Mouse (Mus musculus) liver, embryonic 14.5 days (tissue): ENCODE measurements at regions not wholly inside any gene's neighbourhood (a gene's known extent, or its start where the extent isn't known, plus 50 kb on each side); places are given as distances from the start of the nearest gene placed in this dataset.

Experiments used
- ATAC-seq: fragments of 200-750 bp; cut with Nextera tagmentation; 2 replicates; pipeline ENCODE4 v1.8.0; 2017; ENCODE audit warnings: moderate number of reproducible peaks, mild to moderate bottlenecking, moderate library complexity; ENCODE audit not compliant: insufficient read depth
- DNase-seq, 3 experiments: peaks; one replicate each; pipeline ENCODE4 v3.0.0-alpha.2; 2012 to 2013; ENCODE audit warnings: low read depth in 3 of 3, low spot score in 3 of 3
- H3K27ac ChIP-seq: fragments of 300-500 bp; sonication (generic); 2 replicates; pipeline ENCODE4 v1.5.1; 2014; ENCODE audit warnings: moderate library complexity, mild to moderate bottlenecking, control low read depth, inconsistent platforms
- H3K27me3 ChIP-seq: fragments of 300-500 bp; sonication (generic); 2 replicates; pipeline ENCODE4 v1.6.1; 2014; ENCODE audit warnings: mild to moderate bottlenecking, low read length, moderate library complexity; ENCODE audit not compliant: control insufficient read depth, insufficient read depth
- H3K36me3 ChIP-seq: fragments of 300-500 bp; sonication (generic); replicated peaks from 2 replicates; pipeline ENCODE4 v1.6.1; 2014; ENCODE audit warnings: low read depth; ENCODE audit not compliant: control insufficient read depth, insufficient read depth
- H3K4me1 ChIP-seq, 2 experiments: fragments of 200-500 bp in 1 of 2; fragments of 300-500 bp in 1 of 2; sonication (generic) in 1 of 2; replicated peaks; 2 replicates each; pipeline ENCODE4 v1.6.1; 2012 to 2014; ENCODE audit warnings: antibody characterized with exemption in 1 of 2, inconsistent platforms in 1 of 2, low read length in 1 of 2; ENCODE audit not compliant: control insufficient read depth in 2 of 2, insufficient read depth in 2 of 2
- H3K4me2 ChIP-seq: fragments of 300-500 bp; sonication (generic); 2 replicates; pipeline ENCODE4 v1.6.1; 2014; ENCODE audit warnings: low read depth, mild to moderate bottlenecking, control low read depth, moderate library complexity
- H3K4me3 ChIP-seq, 2 experiments: fragments of 200-500 bp in 1 of 2; fragments of 300-500 bp in 1 of 2; sonication (generic) in 1 of 2; 2 replicates each; pipeline ENCODE4 v1.5.1; 2012 to 2014; ENCODE audit warnings: low read depth in 2 of 2, low read length in 2 of 2, mild to moderate bottlenecking in 2 of 2, control low read depth in 1 of 2, inconsistent platforms in 1 of 2, moderate library complexity in 1 of 2; ENCODE audit not compliant: insufficient read depth in 1 of 2
- H3K9ac ChIP-seq: fragments of 300-500 bp; sonication (generic); replicated peaks from 2 replicates; pipeline ENCODE4 v1.6.1; 2014; ENCODE audit warnings: mild to moderate bottlenecking, control low read depth, moderate library complexity
- H3K9me3 ChIP-seq: fragments of 300-500 bp; sonication (generic); 2 replicates; pipeline ENCODE4 v1.6.1; 2016; ENCODE audit warnings: low read length, mixed read lengths; ENCODE audit not compliant: control insufficient read depth
- CTCF ChIP-seq: IDR thresholded peaks from 2 replicates; pipeline ENCODE4 v1.5.1; 2016; ENCODE audit warnings: antibody characterized with exemption, low read depth, control low read depth
- EP300 ChIP-seq: IDR thresholded peaks from 2 replicates; pipeline ENCODE4 v1.6.1; 2016; ENCODE audit warnings: antibody characterized with exemption, low read depth
- WGBS: fragments of 180-500 bp; shearing (Covaris S2); extraction: QIAGEN DNeasy Blood & Tissue Kit; methylation state at CpG from one replicate; pipeline ENCODE4 v1.1.7; 2014; ENCODE audit not compliant: insufficient replicate concordance; 5-methylcytosine and 5-hydroxymethylcytosine counted together

DNA sequence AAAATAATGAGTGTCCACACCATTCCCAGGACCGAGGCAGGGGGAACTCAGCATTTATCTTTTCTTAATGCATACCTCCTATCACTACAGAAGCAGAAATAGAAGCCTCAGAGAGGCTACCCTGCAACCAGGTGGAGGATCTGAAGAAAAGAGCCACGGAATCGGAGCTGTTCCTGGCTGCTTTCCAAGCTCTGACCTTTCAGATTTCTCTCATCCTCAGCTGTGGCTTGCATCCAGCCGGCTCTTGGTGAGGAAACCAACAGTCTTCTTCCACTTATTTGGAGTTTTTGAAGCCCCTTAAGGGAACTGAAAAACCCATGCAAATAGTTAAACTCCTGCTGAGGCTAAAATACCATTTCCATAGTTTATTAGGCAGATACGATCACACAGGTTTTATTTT lies 907.3 kb downstream of the Ets1 start:
- DNase-seq (no peak), ATAC-seq (no peak)
- Histone ChIP-seq H3K27me3 (no peaks in the 10 kb centered on the region), H3K9ac (no peak overlapping the region), H3K36me3 (no peaks in the 10 kb centered on the region), H3K4me3 (no peak overlapping the region), H3K4me2 (no peak overlapping the region), H3K27ac (no peak overlapping the region), H3K4me1 (no peaks in the 10 kb centered on the region), H3K9me3 (no peaks in the 10 kb centered on the region)
- 51% methylated on average over 5 of the region's 5 CpGs for WGBS
- TF ChIP-seq CTCF = no peak
- TF ChIP-seq EP300 = no peak

DNA sequence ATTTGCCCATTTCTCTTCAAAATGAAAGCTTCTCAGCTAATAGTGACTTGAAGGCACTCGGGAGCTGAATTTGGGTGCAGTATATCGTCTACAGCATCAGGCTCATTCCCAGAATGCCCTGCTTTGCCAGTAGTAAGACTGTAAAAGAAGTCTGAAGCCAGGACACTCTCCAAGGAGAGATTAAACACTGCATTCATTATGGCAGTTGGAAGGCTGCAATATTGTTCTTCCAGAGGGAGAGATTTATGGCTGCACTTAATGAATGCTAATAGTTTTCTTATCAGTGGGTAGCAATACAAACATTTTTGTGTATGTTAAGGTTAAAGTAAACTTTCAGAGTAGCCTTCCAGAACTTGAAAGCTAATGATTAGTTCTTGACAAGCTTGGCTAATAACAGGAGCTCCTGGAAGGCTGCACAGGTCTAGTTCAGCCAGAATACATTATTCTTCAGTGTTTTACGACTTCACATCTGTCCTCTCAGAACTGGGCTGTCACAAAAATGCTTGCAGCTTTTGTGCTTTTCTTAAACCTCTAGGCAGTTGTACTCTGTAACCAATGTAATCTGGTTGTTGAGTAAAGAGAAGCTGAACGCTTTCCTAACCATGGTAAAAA lies 910.2 kb downstream of the Ets1 start:
- H3K27ac ChIP-seq = no peak overlapping the region

DNA sequence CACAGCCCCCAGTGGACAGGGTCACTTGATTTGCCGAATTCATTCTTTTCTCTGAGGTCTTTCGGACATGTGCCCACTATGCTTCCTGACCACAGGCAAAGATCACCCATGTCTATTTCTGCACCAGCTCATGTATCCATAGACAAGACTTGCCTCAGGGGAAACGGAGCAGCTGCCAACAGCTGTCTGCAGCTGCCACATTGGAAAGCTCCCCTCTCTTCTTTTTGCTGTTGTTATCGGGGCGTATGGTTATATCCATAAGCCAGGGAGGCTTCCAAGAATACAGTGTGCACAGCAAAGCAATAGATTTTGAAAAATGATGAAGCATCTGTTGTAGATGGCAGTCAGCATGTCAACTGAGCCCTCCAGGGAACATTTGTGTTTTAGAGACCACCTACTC lies 913.4 kb downstream of the Ets1 start:
- Histone ChIP-seq H3K4me3 (no peak overlapping the region), H3K27ac (no peak overlapping the region), H3K4me1 (no peaks in the 10 kb centered on the region), H3K27me3 (no peaks in the 10 kb centered on the region), H3K9ac (no peak overlapping the region), H3K9me3 (no peaks in the 10 kb centered on the region), H3K36me3 (no peaks in the 10 kb centered on the region), H3K4me2 (no peak overlapping the region)
- ATAC-seq = no peak
- TF ChIP-seq CTCF (no peak), EP300 (no peak)
- WGBS = 68% methylated on average over 5 of the region's 5 CpGs
- DNase-seq = no peak

More for the DNA sequence above, 910.2 kb downstream of the Ets1 start:
- ATAC-seq = no peak
- TF ChIP-seq EP300 (no peak), CTCF (no peak)
- no peaks in the 10 kb centered on the region for H3K27me3 ChIP-seq
- H3K4me1 ChIP-seq = no peaks in the 10 kb centered on the region
- 58% methylated on average over 4 of the region's 4 CpGs for WGBS
- no peaks in the 10 kb centered on the region for H3K9me3 ChIP-seq
- DNase-seq = no peak
- H3K4me3 ChIP-seq = no peak overlapping the region
- H3K36me3 ChIP-seq = no peaks in the 10 kb centered on the region
- H3K4me2 ChIP-seq = no peak overlapping the region
- H3K9ac ChIP-seq = no peak overlapping the region

DNA sequence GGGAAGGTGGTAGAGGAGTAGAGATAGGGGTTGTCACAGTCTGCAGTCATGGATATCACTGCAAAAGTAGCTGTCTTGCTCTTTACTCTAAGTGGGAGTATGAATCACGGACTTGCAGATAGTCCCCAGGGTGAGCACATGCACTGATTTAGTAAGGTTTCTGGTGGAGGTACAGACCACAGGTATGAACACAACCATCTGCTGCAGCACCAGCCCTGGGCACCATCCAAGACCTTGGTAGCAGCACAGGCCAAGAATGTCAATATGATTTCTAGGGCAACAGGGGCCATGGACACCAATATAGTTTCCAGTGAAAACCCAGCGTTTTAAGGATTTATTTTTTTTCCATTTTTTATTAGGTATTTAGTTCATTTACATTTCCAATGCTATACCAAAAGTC lies 913.7 kb upstream of the Kirrel3 start:
- H3K4me3 ChIP-seq = no peak overlapping the region
- H3K27ac ChIP-seq = no peak overlapping the region
- no peaks in the 10 kb centered on the region for H3K27me3 ChIP-seq
- DNase-seq (no peak), ATAC-seq (no peak)
- no peak overlapping the region for H3K9ac ChIP-seq
- H3K4me2 ChIP-seq = no peak overlapping the region
- no peaks in the 10 kb centered on the region for H3K4me1 ChIP-seq
- H3K36me3 ChIP-seq = no peaks in the 10 kb centered on the region
- 41% methylated on average over 2 of the region's 2 CpGs for WGBS
- TF ChIP-seq EP300 (no peak), CTCF (no peak)
- no peaks in the 10 kb centered on the region for H3K9me3 ChIP-seq

DNA sequence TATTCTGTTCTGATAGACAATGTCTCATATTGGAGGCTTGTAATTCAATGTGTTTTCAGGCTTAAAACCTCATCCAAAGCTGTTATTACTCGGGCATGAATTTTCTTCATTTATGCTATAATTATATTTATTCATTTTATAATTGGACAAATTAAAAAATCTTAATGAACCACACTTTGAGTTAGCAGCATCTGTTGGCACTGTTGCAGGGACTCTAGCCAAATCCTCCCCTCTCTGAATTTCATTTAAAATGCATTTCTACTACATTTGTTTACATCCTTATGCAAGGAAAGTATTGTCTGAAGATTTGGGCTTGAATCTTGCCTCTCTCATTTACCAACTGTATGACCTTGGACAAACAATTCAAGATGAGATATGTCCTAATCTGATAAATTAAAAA lies 874.2 kb upstream of the Kirrel3 start:
- H3K9me3 ChIP-seq = no peaks in the 10 kb centered on the region
- no peaks in the 10 kb centered on the region for H3K36me3 ChIP-seq
- no peak overlapping the region for H3K4me3 ChIP-seq
- no peak overlapping the region for H3K4me2 ChIP-seq
- no peaks in the 10 kb centered on the region for H3K27me3 ChIP-seq
- H3K27ac ChIP-seq = no peak overlapping the region
- no peak for TF ChIP-seq EP300
- no peak for TF ChIP-seq CTCF
- 40% methylated on average over 1 of the region's 1 CpGs for WGBS
- ATAC-seq (no peak), DNase-seq (no peak)
- H3K9ac ChIP-seq = no peak overlapping the region
- H3K4me1 ChIP-seq = no peaks in the 10 kb centered on the region
